Mouse (Mus musculus) lung, postnatal 0 days (tissue): ENCODE results near the gene Trpc4ap. TPM values are rescaled to one million over a fixed set of nuclear protein-coding genes. Genes with fewer than 3 reads are reported as not detected.

Experiments used
- ATAC-seq: fragments of 200-750 bp; cut with Nextera tagmentation; 2 replicates; pipeline ENCODE4 v1.8.0; 2017; ENCODE audit warnings: moderate library complexity
- DNase-seq: peaks from one replicate; pipeline ENCODE4 v3.0.0-alpha.2; 2016; ENCODE audit warnings: low spot score
- H3K27ac ChIP-seq: fragments of 300-500 bp; sonication (generic); 2 replicates; pipeline ENCODE4 v1.5.1; 2014; ENCODE audit warnings: antibody characterized with exemption, mild to moderate bottlenecking, low read length, mixed read lengths
- H3K27me3 ChIP-seq: fragments of 300-500 bp; sonication (generic); replicated peaks from 2 replicates; pipeline ENCODE4 v1.6.1; 2014; ENCODE audit warnings: low read length, mixed read lengths; ENCODE audit not compliant: insufficient read depth
- H3K36me3 ChIP-seq: fragments of 300-500 bp; sonication (generic); 2 replicates; pipeline ENCODE4 v1.6.1; 2014; ENCODE audit warnings: low read length, mixed read lengths; ENCODE audit not compliant: insufficient read depth
- H3K4me1 ChIP-seq: fragments of 300-500 bp; sonication (generic); 2 replicates; pipeline ENCODE4 v1.6.1; 2014; ENCODE audit warnings: antibody characterized with exemption, low read depth, low read length, mixed read lengths; ENCODE audit not compliant: insufficient read depth
- H3K4me2 ChIP-seq: fragments of 300-500 bp; sonication (generic); replicated peaks from 2 replicates; pipeline ENCODE4 v1.6.1; 2014; ENCODE audit warnings: low read depth, mild to moderate bottlenecking, low read length, moderate library complexity, mixed read lengths
- H3K4me3 ChIP-seq: fragments of 300-500 bp; sonication (generic); 2 replicates; pipeline ENCODE4 v1.5.1; 2014; ENCODE audit warnings: low read depth, low read length
- H3K9ac ChIP-seq: fragments of 300-500 bp; sonication (generic); replicated peaks from 2 replicates; pipeline ENCODE4 v1.6.1; 2014; ENCODE audit warnings: low read depth, mild to moderate bottlenecking
- H3K9me3 ChIP-seq: fragments of 300-500 bp; sonication (generic); 2 replicates; pipeline ENCODE4 v1.6.1; 2016; ENCODE audit warnings: low read length, mixed read lengths
- CTCF ChIP-seq: IDR thresholded peaks from 2 replicates; pipeline ENCODE4 v1.5.1; 2016; ENCODE audit warnings: antibody characterized with exemption, mild to moderate bottlenecking
- EP300 ChIP-seq: IDR thresholded peaks from 2 replicates; pipeline ENCODE4 v1.6.1; 2016; ENCODE audit warnings: antibody characterized with exemption, mild to moderate bottlenecking, control low read depth
- WGBS: fragments of 180-500 bp; shearing (Covaris S2); extraction: QIAGEN DNeasy Blood & Tissue Kit; methylation state at CpG from one replicate; pipeline ENCODE4 v1.1.7; 2014; 5-methylcytosine and 5-hydroxymethylcytosine counted together
- polyA plus RNA-seq: library from polyadenylated mRNA; unstranded; fragments of >200 nt; fragmentation: Nextera tagmentation; extraction: Ambion mirVana; gene quantifications from 2 replicates; pipeline ENCODE4 v1.2.1, GENCODE M21; 2015

The Trpc4ap gene
- polyA plus RNA-seq, 1 experiment from 2014 or later = 83.5 TPM

- Histone ChIP-seq H3K36me3 (no peaks in the 10 kb centered on the region), H3K27me3 (peaks cover 16% of the 10 kb centered on the region; the same call in 1 of the 2 replicates)
These were observed 63.7 kb downstream of the Trpc4ap start for GRCm38 (mm10) chr2:155628519-155628918.

GRCm38 (mm10) chr2:155628112-155628511 lies 64.1 kb downstream of the Trpc4ap start:
- Histone ChIP-seq H3K4me3 (no peak overlapping the region), H3K4me1 (peaks cover 8% of the 10 kb centered on the region), H3K9me3 (no peaks in the 10 kb centered on the region), H3K27ac (no peak overlapping the region), H3K27me3 (peaks cover 16% of the 10 kb centered on the region; the same call in 1 of the 2 replicates), H3K4me2 (no peak overlapping the region), H3K9ac (no peak overlapping the region), H3K36me3 (no peaks in the 10 kb centered on the region)
- TF ChIP-seq EP300 (no peak), CTCF (no peak)
- ATAC-seq = no peak
- no peak for DNase-seq
- WGBS = 86% methylated on average over 9 of the region's 9 CpGs

More at GRCm38 (mm10) chr2:155628519-155628918, 63.7 kb downstream of the Trpc4ap start:
- no peak for ATAC-seq
- H3K4me2 ChIP-seq = no peak overlapping the region
- WGBS = 85% methylated on average over 13 of the region's 13 CpGs
- H3K9ac ChIP-seq = no peak overlapping the region
- no peak overlapping the region for H3K4me3 ChIP-seq
- H3K27ac ChIP-seq = no peak overlapping the region
- no peak for DNase-seq
- peaks cover 8% of the 10 kb centered on the region for H3K4me1 ChIP-seq
- TF ChIP-seq EP300 (no peak), CTCF (no peak)
- no peaks in the 10 kb centered on the region for H3K9me3 ChIP-seq

- no peak for TF ChIP-seq EP300
- TF ChIP-seq CTCF = peak; percentile 95
- DNase-seq (peak; percentile 82), ATAC-seq (peak; percentile 42)
- no peak overlapping the region for H3K4me3 ChIP-seq
- peaks cover 8% of the 10 kb centered on the region for H3K4me1 ChIP-seq
- no peaks in the 10 kb centered on the region for H3K36me3 ChIP-seq
- H3K4me2 ChIP-seq = no peak overlapping the region
- no peak overlapping the region for H3K27ac ChIP-seq
- no peak overlapping the region for H3K9ac ChIP-seq
- 58% methylated on average over 21 of the region's 21 CpGs for WGBS
- H3K27me3 ChIP-seq = peaks cover 16% of the 10 kb centered on the region; the same call in 1 of the 2 replicates
- H3K9me3 ChIP-seq = no peaks in the 10 kb centered on the region
These were observed 65.0 kb downstream of the Trpc4ap start for GRCm38 (mm10) chr2:155627030-155627738.

- H3K4me2 ChIP-seq = no peak overlapping the region
- no peak overlapping the region for H3K9ac ChIP-seq
- ATAC-seq (no peak), DNase-seq (no peak)
- no peaks in the 10 kb centered on the region for H3K36me3 ChIP-seq
- WGBS = 40% methylated on average over 15 of the region's 15 CpGs
- H3K27me3 ChIP-seq = peaks cover 16% of the 10 kb centered on the region; the same call in 1 of the 2 replicates
- no peak overlapping the region for H3K27ac ChIP-seq
- H3K4me1 ChIP-seq = peaks cover 8% of the 10 kb centered on the region
- no peak for TF ChIP-seq EP300
- no peaks in the 10 kb centered on the region for H3K9me3 ChIP-seq
- H3K4me3 ChIP-seq = no peak overlapping the region
These were observed 65.9 kb downstream of the Trpc4ap start for GRCm38 (mm10) chr2:155626277-155626676.

GRCm38 (mm10) chr2:155624730-155625129 lies 67.5 kb downstream of the Trpc4ap start:
- WGBS = 31% methylated on average over 10 of the region's 10 CpGs
- Histone ChIP-seq H3K27me3 (peaks cover 12% of the 10 kb centered on the region; the same call in 1 of the 2 replicates), H3K36me3 (no peaks in the 10 kb centered on the region)

GRCm38 (mm10) chr2:155623996-155624395 lies 68.2 kb downstream of the Trpc4ap start:
- ATAC-seq = no peak
- H3K27ac ChIP-seq = no peak overlapping the region
- H3K9ac ChIP-seq = no peak overlapping the region
- no peaks in the 10 kb centered on the region for H3K9me3 ChIP-seq
- H3K36me3 ChIP-seq = no peaks in the 10 kb centered on the region
- no peak for DNase-seq
- WGBS = 79% methylated on average over 6 of the region's 6 CpGs
- H3K4me3 ChIP-seq = no peak overlapping the region
- peaks cover 12% of the 10 kb centered on the region; the same call in 1 of the 2 replicates for H3K27me3 ChIP-seq
- no peak overlapping the region for H3K4me2 ChIP-seq
- no peaks in the 10 kb centered on the region for H3K4me1 ChIP-seq
- TF ChIP-seq CTCF = no peak
- no peak for TF ChIP-seq EP300

More at GRCm38 (mm10) chr2:155624730-155625129, 67.5 kb downstream of the Trpc4ap start:
- H3K9me3 ChIP-seq = no peaks in the 10 kb centered on the region
- peaks cover 5% of the 10 kb centered on the region; the same call in 1 of the 2 replicates for H3K4me1 ChIP-seq
- H3K9ac ChIP-seq = no peak overlapping the region
- peak; percentile 71 for DNase-seq
- ATAC-seq = no peak
- TF ChIP-seq CTCF (peak; percentile 83), EP300 (no peak)
- no peak overlapping the region for H3K27ac ChIP-seq
- no peak overlapping the region for H3K4me3 ChIP-seq
- no peak overlapping the region for H3K4me2 ChIP-seq
